Mouse (Mus musculus) heart, postnatal 36 days (tissue): ENCODE measurements around the gene Gm10570. TPM values are rescaled to one million over a fixed set of nuclear protein-coding genes. Genes with fewer than 3 reads are reported as not detected.

Experiments
- DNase-seq, 2 experiments: peaks; one replicate each; pipeline ENCODE4 v3.0.0; 2021 to 2022
- intact Hi-C: fragments of 180-260 bp; cut with DNase I; formaldehyde crosslinking; loops from one replicate; pipeline ENCODE4 v1.15.1; 2025
- total RNA-seq, 2 experiments: library from RNA; stranded (reverse); gene quantifications; 2 replicates each; pipeline ENCODE4 v1.2.3; 2021

Gene Gm10570
- total RNA-seq, 2 experiments from 2014 or later, result 0.57 to 0.89 TPM

GRCm38 (mm10) chr4:130306796-130307630, 1.5 kb downstream of the Gm10570 start:
- intact Hi-C loops, result no loop called here
- peak; percentile 46 to 66 for DNase-seq

- intact Hi-C loops, result no loop called here
- no peak for DNase-seq
Observed at GRCm38 (mm10) chr4:130304746-130305145, 3.7 kb downstream of the Gm10570 start.

GRCm38 (mm10) chr4:130302285-130302870, 6.1 kb downstream of the Gm10570 start:
- intact Hi-C loops, result no loop called here
- DNase-seq, result no peak

- intact Hi-C loops, result no loop called here
- DNase-seq, result peak in 1 of 2 experiments; percentile 33
Observed at GRCm38 (mm10) chr4:130299629-130300018, 8.8 kb downstream of the Gm10570 start.

- DNase-seq, result peak; percentile 58 to 74
- intact Hi-C loops, result no loop called here
Observed at GRCm38 (mm10) chr4:130298877-130299628, 9.4 kb downstream of the Gm10570 start.

- intact Hi-C loops, result no loop called here
- peak in 1 of 2 experiments; percentile 14 for DNase-seq
Observed at GRCm38 (mm10) chr4:130297123-130297529, 11.3 kb downstream of the Gm10570 start.

- intact Hi-C loops, result no loop called here
- DNase-seq, result no peak
Observed at GRCm38 (mm10) chr4:130296243-130296965, 12.1 kb downstream of the Gm10570 start.

- no peak for DNase-seq
- intact Hi-C loops, result no loop called here
Observed at GRCm38 (mm10) chr4:130295047-130295745, 13.3 kb downstream of the Gm10570 start.

- no peak for DNase-seq
- intact Hi-C loops, result no loop called here
Observed at GRCm38 (mm10) chr4:130294513-130294912, 14.0 kb downstream of the Gm10570 start.

GRCm38 (mm10) chr4:130292271-130292670, 16.2 kb downstream of the Gm10570 start:
- intact Hi-C loops, result loop anchor here (1.0 kb wide), 2 partner anchors 28 to 93 kb away; no protein-coding TSS in a partner anchor
- peak; percentile 75 to 82 for DNase-seq

- no peak for DNase-seq
- intact Hi-C loops, result no loop called here
Observed at GRCm38 (mm10) chr4:130289824-130290223, 18.6 kb downstream of the Gm10570 start.

GRCm38 (mm10) chr4:130286531-130286930, 21.9 kb downstream of the Gm10570 start:
- intact Hi-C loops, result no loop called here
- no peak for DNase-seq

GRCm38 (mm10) chr4:130283826-130284225, 24.6 kb downstream of the Gm10570 start:
- no peak for DNase-seq
- intact Hi-C loops, result no loop called here

GRCm38 (mm10) chr4:130282856-130283255, 25.6 kb downstream of the Gm10570 start:
- no peak for DNase-seq
- intact Hi-C loops, result no loop called here

- DNase-seq, result no peak
- intact Hi-C loops, result no loop called here
Observed at GRCm38 (mm10) chr4:130279105-130279504, 29.4 kb downstream of the Gm10570 start, which contains the start of gene Serinc2. Serinc2 (minus strand) TSS chr4:130279205.

GRCm38 (mm10) chr4:130276573-130277176, 31.8 kb downstream of the Gm10570 start:
- intact Hi-C loops, result no loop called here
- no peak for DNase-seq

GRCm38 (mm10) chr4:130275823-130276105, 32.7 kb downstream of the Gm10570 start:
- intact Hi-C loops, result no loop called here

GRCm38 (mm10) chr4:130275016-130275822, 33.3 kb downstream of the Gm10570 start:
- intact Hi-C loops, result no loop called here
- DNase-seq, result no peak

More at GRCm38 (mm10) chr4:130275823-130276105, 32.7 kb downstream of the Gm10570 start:
- DNase-seq, result no peak
